Mouse (Mus musculus) heart, embryonic 11.5 days (tissue): Measurements from ENCODE around the gene Foxq1. TPM values are rescaled to one million over a fixed set of nuclear protein-coding genes. Genes with fewer than 3 reads are reported as not detected.

Experiments used
- ATAC-seq: fragments of 200-750 bp; cut with Nextera tagmentation; replicated peaks from 2 replicates; pipeline ENCODE4 v1.8.0; 2017; ENCODE audit warnings: moderate library complexity; ENCODE audit not compliant: insufficient number of reproducible peaks, low FRiP score, low TSS enrichment
- H3K27ac ChIP-seq: fragments of 300-500 bp; sonication (generic); 2 replicates; pipeline ENCODE4 v1.5.1; 2014; ENCODE audit warnings: mild to moderate bottlenecking, low read depth, low read length
- H3K27me3 ChIP-seq: fragments of 300-500 bp; sonication (generic); 2 replicates; pipeline ENCODE4 v1.6.1; 2014; ENCODE audit warnings: mild to moderate bottlenecking, low read length, mixed read lengths; ENCODE audit not compliant: control insufficient read depth, insufficient read depth
- H3K36me3 ChIP-seq: fragments of 300-500 bp; sonication (generic); 2 replicates; pipeline ENCODE4 v1.6.1; 2014; ENCODE audit warnings: mild to moderate bottlenecking, low read length, moderate library complexity, mixed read lengths; ENCODE audit not compliant: control insufficient read depth, insufficient read depth
- H3K4me1 ChIP-seq: fragments of 300-500 bp; sonication (generic); 2 replicates; pipeline ENCODE4 v1.6.1; 2014; ENCODE audit warnings: low read length; ENCODE audit not compliant: control insufficient read depth, insufficient read depth
- H3K4me2 ChIP-seq: fragments of 300-500 bp; sonication (generic); 2 replicates; pipeline ENCODE4 v1.6.1; 2014; ENCODE audit warnings: mild to moderate bottlenecking, moderate library complexity
- H3K4me3 ChIP-seq: fragments of 300-500 bp; sonication (generic); 2 replicates; pipeline ENCODE4 v1.5.1; 2014; ENCODE audit warnings: low read depth, low read length
- H3K9ac ChIP-seq: fragments of 300-500 bp; sonication (generic); 2 replicates; pipeline ENCODE4 v1.6.1; 2014; ENCODE audit warnings: mild to moderate bottlenecking, low read depth, low read length, moderate library complexity
- H3K9me3 ChIP-seq: fragments of 300-500 bp; sonication (generic); replicated peaks from 2 replicates; pipeline ENCODE4 v1.6.1; 2016; ENCODE audit warnings: low read length; ENCODE audit not compliant: control insufficient read depth
- WGBS: fragments of 180-500 bp; shearing (Covaris S2); extraction: QIAGEN DNeasy Blood & Tissue Kit; methylation state at CpG from one replicate; pipeline ENCODE4 v1.1.7; 2014; ENCODE audit not compliant: insufficient replicate concordance; 5-methylcytosine and 5-hydroxymethylcytosine counted together
- polyA plus RNA-seq: library from polyadenylated mRNA; unstranded; fragments of >200 nt; fragmentation: Nextera tagmentation; extraction: Ambion mirVana; gene quantifications from 2 replicates; pipeline ENCODE4 v1.2.1, GENCODE M21; 2014

Gene Foxq1
- polyA plus RNA-seq, 1 experiment from 2014 or later = 0.13 TPM

GRCm38 (mm10) chr13:31578389-31578788 lies 22.5 kb downstream of the Foxq1 start:
- H3K4me3 ChIP-seq = no peak overlapping the region
- peaks cover 16% of the 10 kb centered on the region for H3K27me3 ChIP-seq
- no peaks in the 10 kb centered on the region for H3K9me3 ChIP-seq
- H3K27ac ChIP-seq = no peak overlapping the region
- H3K9ac ChIP-seq = no peak overlapping the region
- H3K36me3 ChIP-seq = no peaks in the 10 kb centered on the region
- no peaks in the 10 kb centered on the region for H3K4me1 ChIP-seq
- no peak for ATAC-seq
- no peak overlapping the region for H3K4me2 ChIP-seq
- 71% methylated on average over 10 of the region's 10 CpGs for WGBS

GRCm38 (mm10) chr13:31579866-31580265 lies 23.9 kb downstream of the Foxq1 start:
- 48% methylated on average over 9 of the region's 9 CpGs for WGBS
- Histone ChIP-seq H3K4me1 (no peaks in the 10 kb centered on the region), H3K9ac (no peak overlapping the region), H3K27me3 (peaks cover 9% of the 10 kb centered on the region; the same call in 1 of the 2 replicates), H3K36me3 (no peaks in the 10 kb centered on the region), H3K27ac (no peak overlapping the region), H3K9me3 (no peaks in the 10 kb centered on the region), H3K4me3 (no peak overlapping the region), H3K4me2 (no peak overlapping the region)
- no peak for ATAC-seq

- Histone ChIP-seq H3K27ac (no peak overlapping the region), H3K9ac (no peak overlapping the region), H3K4me1 (no peaks in the 10 kb centered on the region), H3K36me3 (no peaks in the 10 kb centered on the region), H3K4me2 (no peak overlapping the region), H3K27me3 (no peaks in the 10 kb centered on the region), H3K4me3 (no peak overlapping the region), H3K9me3 (no peaks in the 10 kb centered on the region)
- 56% methylated on average over 5 of the region's 5 CpGs for WGBS
- no peak for ATAC-seq
Measured at GRCm38 (mm10) chr13:31587341-31587740, 31.4 kb downstream of the Foxq1 start.

GRCm38 (mm10) chr13:31599576-31599975 lies 43.6 kb downstream of the Foxq1 start:
- WGBS = 70% methylated on average over 5 of the region's 5 CpGs
- Histone ChIP-seq H3K9me3 (no peaks in the 10 kb centered on the region), H3K36me3 (no peaks in the 10 kb centered on the region), H3K4me2 (no peak overlapping the region), H3K27me3 (no peaks in the 10 kb centered on the region), H3K9ac (no peak overlapping the region), H3K4me1 (no peaks in the 10 kb centered on the region), H3K4me3 (no peak overlapping the region), H3K27ac (no peak overlapping the region)
- ATAC-seq = no peak

GRCm38 (mm10) chr13:31603964-31604363 lies 48.0 kb downstream of the Foxq1 start:
- no peak for ATAC-seq
- WGBS = 80% methylated on average over 6 of the region's 6 CpGs

More at GRCm38 (mm10) chr13:31603964-31604363, 48.0 kb downstream of the Foxq1 start:
- Histone ChIP-seq H3K4me1 (no peaks in the 10 kb centered on the region), H3K36me3 (no peaks in the 10 kb centered on the region), H3K9ac (no peak overlapping the region), H3K27ac (no peak overlapping the region), H3K4me3 (no peak overlapping the region), H3K9me3 (no peaks in the 10 kb centered on the region), H3K4me2 (no peak overlapping the region), H3K27me3 (no peaks in the 10 kb centered on the region; the same call in 1 of the 2 replicates)

Other genes with a start within 250 kb of the Foxq1 start
- gene A530084C06Rik, start 3.2 kb downstream of the Foxq1 start, polyA plus RNA-seq = not detected in 2 replicates
- 1.1 and 1.7 TPM in 2 replicates for gene Foxf2, start 69.7 kb downstream of the Foxq1 start, polyA plus RNA-seq